Mouse (Mus musculus) left cerebral cortex, adult 8-10 months (tissue): ENCODE results near the gene Ccnl2. TPM values are rescaled to one million over a fixed set of nuclear protein-coding genes. Genes with fewer than 3 reads are reported as not detected.

Experiments
- DNase-seq, 2 experiments: peaks; one replicate each; pipeline ENCODE4 v3.0.0; 2022; ENCODE audit warnings: low spot score in 2 of 2
- total RNA-seq, 4 experiments: library from RNA; stranded (reverse); gene quantifications; 2 replicates each; pipeline ENCODE4 v1.2.4; 2022

Gene Ccnl2
- total RNA-seq, 4 experiments from 2014 or later: 54.7 to 60.9 (median 57.6) TPM

DNA sequence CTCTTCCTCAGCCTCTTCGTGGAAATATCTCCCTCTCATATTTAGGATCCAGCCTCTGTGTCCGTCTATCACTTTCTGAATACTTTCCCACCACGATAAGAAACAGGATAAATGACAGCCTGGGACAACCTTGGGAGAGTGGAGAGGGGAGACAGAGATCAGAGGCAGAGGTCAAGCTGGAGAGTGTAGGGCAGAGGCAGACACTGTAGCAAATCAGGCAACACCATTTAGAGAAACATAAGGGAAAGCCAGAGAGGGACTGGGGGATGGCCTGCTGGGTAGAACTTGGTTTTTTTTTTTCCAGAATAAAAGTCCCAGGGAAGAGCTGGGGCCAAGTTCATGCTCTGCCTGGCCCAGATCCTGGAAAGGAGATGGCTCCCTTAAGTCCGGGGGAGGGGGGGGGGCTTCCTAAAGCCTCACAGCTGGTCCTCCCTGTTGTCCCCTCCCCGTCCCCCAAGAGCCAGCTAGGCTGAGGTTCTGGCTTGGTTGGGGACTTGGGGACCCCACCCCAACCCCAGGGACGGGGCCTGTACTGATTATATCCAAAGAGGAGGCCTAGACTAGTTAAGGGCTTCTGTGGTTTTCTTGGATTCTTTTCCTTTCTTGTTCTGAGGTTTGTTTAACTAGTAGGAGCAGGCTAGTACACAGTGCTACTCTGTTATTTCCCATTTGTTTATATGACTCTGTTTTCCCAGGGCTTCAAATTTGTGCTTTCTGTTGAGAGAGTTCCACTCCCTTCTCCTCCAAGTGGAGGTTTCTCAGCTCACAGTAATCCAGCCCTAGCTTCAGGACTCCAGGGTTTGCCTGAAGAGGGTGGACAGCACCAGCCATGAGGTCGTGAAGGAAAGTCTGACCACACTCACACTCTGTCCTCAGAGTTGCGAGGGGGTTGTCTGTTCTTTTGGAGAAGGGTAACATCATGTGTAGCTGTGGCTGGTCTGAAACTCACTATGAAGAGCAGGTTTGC, 26.2 kb downstream of the Ccnl2 start:
- DNase-seq: no peak

DNA sequence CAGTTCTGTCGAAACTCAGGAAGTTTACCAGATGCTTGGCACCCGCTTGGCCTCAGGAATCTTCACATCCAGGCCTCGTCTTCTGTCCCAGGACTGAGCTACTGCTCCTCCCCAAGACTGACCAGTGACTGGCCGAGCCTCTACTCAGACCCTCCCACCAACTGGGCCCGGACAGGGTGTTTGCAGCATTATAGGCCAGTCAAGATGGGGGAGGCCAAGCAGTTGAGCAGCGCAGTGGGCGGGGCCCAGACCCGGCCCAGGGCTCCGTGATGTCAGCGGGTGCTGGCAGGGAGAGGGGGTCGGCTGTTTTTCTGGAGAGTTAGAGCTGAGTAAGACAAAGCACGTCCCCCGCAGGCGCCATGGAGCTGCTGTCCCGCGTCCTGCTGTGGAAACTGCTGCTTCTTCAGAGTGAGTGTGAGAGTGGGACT, 27.2 kb downstream of the Ccnl2 start, which contains the start of gene Mxra8:
Mxra8 (plus strand) TSS at position 198 of the 428 bp plus-strand sequence.
- DNase-seq: no peak

DNA sequence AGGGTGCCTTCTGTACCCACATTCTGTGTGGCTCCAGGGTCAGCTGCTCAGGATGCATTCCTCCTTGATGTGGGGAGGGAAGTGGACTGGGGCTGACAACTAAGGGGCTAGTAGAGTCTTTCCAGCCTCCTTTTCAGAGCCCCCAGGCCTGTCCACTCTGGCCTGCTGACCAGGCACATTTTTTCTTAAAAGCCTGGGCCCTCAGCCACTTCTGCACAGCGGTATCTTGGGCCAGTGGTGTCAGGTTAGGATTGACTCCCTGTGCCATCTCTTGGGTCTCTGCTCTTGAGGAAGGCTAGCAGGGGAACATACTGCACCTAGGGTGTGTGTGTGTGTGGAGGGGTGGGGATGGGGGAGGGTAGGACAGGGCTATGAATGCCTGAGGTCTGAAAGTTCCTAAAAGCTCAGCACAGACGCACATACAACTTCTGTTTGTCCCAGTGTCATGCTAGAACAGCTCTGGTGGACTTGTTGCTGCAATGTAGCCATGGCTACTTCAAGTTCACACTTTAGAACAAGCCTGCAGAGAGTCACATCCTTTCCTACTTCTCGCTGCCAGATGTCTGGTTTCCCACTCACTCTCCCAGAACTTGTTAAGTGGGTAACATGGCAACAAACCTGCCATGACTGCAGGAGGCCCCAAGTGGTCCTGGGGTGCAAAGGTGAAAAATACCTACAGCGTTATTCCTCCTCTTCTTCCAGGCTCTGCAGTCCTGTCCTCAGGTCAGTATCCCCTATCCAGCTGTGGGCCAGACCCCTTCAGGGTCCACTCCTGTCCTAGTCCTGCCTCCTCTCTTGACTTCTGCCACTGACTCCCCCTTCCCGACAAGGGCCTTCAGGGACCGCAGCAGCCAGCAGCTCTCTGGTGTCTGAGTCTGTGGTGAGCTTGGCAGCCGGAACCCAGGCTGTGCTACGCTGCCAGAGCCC, 28.1 kb downstream of the Ccnl2 start:
- no peak for DNase-seq

DNA sequence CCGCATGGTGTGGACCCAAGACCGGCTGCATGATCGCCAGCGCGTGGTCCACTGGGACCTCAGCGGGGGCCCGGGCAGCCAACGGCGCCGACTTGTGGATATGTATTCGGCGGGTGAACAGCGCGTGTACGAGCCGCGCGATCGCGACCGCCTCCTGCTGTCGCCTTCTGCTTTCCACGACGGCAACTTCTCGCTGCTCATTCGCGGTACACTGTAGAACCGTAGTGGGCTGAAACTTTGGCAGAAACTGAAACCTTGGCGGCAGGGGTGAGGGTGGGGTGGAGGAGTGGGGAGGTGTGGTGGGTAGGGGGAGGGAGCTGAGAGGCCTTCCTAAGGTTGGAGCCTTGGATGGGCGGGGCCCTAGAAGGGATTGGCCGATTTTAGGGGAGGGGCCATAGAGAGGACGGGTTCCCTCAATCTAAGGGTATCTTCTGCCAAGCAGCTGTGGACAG, 28.7 kb downstream of the Ccnl2 start:
- no peak for DNase-seq

DNA sequence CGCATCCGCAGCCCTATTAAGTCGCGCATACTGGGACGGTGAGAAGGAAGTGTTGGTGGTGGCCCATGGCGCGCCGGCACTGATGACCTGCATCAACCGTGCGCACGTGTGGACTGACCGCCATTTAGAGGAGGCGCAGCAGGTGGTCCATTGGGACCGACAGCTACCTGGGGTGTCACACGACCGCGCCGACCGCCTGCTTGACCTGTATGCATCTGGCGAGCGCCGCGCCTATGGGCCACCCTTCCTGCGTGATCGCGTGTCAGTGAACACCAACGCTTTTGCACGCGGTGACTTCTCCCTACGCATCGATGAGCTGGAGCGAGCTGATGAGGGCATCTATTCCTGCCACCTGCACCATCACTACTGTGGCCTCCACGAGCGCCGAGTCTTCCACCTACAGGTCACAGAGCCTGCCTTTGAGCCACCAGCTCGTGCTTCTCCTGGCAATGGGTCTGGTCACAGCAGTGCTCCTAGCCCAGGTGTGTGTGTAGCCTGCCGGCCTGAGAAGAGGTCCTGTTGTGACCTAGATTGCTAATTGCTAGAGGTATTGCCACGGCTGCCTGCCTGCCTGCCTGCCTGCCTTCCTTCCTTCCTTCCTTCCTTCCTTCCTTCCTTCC, 29.5 kb downstream of the Ccnl2 start:
- DNase-seq: no peak

DNA sequence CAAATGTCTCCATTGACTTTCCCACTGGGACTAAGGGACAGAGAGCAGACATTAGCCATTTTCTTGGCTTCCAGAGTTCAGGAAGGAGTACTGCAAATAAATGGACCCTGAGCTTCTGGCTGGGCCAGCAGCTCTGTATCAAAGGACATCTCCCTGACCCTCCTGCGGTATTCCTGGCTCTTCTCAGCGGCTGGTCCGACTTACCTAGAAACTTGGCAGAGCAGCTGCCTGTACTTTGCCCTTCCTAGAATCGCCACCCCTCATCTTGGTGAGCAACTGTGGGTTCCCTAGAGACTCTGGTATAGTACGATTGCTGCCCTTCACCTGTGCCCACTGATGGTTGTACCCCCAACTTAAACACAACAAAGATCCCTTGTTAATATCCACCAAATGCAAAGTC, 30.9 kb downstream of the Ccnl2 start:
- DNase-seq: no peak

DNA sequence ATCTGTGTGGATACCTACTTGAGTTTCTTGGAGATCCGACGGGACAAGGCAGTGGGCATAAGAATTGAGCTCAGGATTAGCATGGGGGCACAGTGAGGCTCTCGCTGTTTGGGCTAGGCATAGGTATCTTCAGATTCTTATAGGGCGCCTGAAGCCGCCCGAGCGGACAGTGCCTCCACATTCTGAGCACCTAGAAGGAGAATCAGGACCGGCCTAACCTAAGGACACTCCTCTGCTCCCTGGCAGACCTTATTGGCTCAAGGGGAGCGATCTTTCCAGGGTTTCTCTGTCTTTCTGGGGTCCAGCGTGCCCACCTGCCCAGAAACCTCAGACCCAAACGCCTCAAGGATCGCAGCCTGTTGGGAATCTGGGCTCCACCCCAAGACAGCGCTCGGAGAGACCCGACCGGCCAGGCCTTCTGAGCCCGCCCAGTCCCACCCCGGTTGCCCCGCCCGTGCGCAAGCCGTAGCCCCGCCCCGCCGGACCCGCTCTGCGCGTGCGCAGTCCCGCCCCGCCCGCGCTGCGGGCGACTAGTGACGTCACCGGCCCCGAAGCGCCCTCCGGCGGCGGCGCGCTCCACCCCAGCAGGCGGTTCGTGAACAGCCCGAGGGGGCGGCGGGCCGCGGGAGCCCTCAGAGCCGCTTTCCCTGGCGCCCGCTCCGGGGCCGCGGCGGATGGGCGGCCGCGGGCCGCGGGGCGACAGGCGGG, 34.7 kb downstream of the Ccnl2 start, which contains the start of gene Dvl1:
Dvl1 (plus strand) TSS at position 532 of the 708 bp plus-strand sequence.
- DNase-seq: peak; percentile 82 to 88

DNA sequence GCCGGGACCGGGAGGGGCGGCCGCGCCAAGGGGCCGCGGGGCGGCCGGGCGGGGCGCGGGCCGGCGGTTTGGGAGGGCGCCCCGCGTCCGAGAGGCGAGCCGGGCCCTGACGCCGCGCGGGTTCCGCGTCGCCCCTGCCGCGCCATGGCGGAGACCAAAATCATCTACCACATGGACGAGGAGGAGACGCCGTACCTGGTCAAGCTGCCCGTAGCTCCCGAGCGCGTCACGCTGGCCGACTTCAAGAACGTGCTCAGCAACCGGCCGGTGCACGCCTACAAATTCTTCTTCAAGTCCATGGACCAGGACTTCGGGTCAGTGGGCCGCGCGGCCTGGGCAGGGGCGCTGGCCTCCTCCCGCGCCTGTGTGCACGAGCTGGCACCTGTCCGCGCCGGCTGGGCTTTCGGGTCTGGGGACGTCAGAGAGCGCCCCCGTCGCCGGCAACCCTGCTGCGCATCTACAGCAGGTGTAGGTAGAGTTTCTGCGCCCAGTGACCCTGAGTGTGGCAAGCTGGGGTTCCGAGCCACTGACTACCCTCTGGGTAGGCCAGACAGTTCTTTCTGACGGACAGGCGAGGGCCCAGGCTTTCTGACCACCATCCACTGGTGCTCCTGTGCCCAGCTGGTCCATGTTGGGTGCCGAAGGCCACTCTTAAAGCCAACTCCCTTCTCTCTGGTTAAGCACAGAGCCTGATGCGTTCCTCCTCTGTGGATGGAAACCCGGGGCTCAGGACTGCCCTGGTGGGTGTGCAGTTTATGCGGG, 35.5 kb downstream of the Ccnl2 start:
- no peak for DNase-seq

DNA sequence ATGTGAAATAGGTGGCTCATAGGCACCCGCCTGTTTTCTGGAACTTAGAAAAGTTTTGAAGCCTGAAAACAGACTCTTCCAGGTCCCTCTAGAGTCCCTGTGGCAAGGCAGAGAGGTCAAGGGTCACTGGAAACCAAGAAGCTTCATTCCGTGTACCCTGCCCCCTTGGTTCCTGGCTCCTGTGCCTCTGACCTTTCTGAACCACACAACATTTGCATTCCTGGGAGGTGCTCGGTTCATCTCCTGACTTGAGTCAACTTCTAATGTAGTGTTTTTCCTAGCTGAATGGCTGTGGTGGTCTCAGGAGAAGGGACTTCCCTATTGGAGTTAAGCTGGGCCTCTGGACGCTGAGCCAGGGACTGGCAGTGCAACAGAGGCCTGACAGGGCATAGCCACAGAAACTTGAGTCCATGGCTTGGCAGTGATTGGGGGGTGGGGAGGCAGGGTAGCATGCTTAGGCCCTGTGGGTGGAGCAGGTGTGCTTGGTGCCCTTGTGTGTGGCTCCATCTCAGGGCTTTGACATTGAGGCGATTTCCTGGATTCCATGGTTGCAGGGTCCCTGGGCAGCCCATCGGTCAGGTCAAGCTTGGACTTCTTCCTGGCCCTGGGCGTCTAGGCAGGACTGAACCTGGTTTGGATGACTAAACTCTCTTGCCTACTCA, 36.3 kb downstream of the Ccnl2 start:
- no peak for DNase-seq

DNA sequence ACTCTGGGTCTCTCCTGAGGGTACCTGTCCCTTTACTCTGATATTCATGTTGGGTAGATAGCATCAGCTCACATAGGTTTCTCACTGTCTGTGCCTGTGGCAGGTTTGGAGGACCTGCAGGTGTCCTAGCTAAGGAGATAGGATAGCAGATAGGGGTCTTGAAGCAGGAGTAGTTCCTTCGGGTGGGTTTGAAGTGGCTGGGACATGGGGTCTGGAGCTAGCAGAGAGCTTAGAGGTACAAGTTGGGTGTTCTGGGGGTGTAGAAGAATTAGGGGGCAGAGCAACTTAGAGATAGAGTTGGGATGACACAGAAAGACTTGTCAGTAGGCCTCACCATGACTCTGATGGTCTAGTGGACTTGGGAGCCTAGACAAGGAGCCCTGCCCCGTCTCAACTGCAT, 37.1 kb downstream of the Ccnl2 start:
- DNase-seq: no peak

DNA sequence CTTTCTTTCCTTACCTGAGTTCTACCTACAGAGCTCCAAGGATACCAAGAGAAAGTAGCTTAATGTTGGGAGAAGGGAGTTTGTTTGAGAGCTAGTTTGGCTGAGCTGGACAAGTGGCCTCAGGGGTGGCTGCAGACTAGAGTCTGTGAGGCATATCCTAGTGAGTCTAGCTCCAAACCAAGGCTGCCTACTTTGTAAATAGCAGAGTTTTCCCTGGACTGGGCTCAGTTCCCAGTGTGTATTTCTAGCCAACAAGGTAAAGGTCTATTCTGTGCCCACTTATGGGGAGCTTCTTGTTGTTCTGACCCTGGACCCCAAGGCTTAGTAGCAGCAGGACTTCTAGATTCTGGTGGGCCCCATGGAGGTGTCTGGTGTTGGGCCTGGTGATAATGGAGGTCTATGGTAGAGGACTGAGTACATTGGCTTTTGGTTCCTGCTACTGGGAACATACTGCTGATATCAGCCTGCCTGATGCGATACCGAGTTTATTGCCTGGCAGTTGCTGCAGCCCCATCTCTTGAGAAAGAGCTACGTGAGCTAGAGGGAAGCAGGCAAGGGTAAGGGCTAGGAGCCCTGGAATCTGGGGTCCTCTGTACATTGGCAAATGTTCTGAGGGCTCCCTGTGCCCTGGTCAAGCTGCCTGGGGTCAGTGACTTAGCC, 37.6 kb downstream of the Ccnl2 start:
- no peak for DNase-seq

DNA sequence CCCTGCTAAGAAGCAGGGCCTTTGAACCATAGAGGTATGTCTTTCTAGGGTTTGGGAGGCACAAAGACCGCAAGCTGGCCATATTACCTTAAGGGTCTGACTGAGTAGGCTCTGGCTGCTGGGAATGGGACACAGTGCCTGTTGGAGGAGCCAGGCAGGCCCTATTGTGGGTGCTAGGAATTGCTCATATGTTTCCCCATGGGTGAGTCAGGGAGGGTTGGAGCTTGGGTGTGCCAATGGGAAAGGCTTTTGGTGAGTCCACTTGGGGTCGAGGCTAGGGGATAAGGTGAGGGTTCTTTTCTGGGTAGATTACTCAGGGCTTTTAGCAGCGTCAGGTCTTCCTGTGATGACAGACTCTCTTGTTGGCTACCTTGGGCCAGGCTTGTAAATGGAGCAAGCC, 39.1 kb downstream of the Ccnl2 start:
- no peak for DNase-seq

DNA sequence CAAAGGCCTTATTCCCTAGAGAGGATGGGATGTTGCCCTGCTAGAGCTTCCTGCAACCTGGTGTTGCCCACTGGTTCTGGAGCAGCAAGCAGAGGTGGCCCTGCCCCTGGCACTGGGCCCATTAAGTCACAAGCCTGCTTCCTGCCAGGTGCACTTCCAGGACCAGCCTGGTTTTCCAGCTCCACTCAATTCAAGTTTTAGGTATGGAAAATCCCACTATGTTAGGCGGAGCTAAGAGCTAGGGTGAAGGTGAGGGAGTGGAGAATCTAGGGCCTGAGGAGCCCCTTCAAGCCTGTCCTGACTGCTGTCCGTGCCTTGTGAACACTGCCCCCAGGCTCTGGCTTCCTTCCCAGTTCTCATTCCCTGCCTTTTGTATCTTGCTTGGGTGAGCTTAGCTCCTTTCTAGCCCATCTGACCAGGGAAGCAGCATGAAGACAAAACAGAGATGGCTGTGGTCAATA, 39.7 kb downstream of the Ccnl2 start:
- no peak for DNase-seq

DNA sequence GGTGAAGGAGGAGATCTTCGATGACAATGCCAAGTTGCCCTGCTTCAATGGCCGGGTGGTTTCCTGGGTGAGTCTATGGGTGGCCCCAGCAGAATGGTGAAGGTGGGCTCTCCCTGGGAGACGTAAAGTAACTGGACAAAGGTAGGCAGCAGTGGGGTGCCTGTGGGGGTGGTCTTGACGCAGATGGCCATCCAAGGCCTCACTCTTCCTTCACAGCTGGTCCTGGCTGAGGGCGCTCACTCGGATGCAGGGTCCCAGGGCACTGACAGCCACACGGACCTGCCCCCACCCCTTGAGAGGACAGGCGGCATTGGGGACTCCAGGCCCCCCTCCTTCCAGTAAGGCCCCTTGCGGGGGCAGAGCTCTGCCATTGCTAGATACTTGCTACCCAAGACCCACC, 41.1 kb downstream of the Ccnl2 start:
- no peak for DNase-seq

DNA sequence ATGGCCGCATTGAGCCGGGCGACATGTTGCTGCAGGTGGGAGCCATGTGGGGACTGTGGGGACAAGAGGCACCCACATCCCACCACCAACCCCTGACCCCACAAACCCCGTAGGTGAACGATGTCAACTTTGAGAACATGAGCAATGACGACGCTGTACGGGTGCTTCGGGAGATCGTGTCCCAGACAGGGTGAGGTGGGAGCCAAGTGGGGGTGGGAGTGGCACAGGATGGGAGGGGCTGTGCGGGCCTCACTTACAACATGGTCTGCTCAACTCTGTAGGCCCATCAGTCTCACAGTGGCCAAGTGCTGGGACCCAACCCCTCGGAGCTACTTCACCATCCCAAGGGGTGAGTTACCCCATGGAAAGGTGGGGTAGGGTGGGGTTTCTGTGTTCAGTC, 42.7 kb downstream of the Ccnl2 start:
- no peak for DNase-seq

DNA sequence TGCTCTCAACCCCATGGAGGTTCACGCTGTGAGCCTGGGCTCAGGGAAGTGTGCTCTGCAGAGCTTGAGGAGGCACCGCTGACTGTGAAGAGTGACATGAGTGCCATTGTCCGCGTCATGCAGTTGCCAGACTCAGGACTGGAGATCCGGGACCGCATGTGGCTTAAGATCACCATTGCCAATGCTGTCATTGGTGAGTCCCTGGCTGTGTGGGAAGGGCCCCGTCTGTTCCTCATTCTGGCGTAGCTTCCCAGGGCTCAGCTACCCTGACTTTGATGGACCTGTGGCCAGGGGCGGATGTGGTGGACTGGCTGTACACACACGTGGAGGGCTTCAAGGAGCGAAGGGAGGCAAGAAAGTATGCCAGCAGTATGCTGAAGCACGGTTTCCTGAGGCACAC, 43.8 kb downstream of the Ccnl2 start:
- DNase-seq: no peak

DNA sequence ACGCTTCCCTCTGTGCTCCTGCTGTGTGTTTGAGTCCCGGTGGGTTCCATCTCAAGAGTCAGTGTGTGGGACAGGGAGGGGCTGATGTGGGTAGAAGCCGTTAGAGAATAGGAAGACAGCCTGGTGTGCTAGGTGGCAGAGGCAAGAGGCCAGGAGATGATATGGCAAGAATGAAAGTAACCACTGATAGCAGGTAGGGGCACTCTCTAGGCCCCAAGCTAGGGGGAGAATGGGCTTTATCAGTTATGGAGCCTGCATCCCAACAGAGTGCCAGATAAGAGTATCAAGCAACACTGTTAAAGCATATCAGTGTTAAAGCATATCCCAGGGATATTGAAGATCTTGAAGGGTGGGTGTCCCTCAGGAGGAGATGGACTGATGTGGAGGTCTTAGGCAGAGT, 44.6 kb downstream of the Ccnl2 start:
- DNase-seq: no peak

DNA sequence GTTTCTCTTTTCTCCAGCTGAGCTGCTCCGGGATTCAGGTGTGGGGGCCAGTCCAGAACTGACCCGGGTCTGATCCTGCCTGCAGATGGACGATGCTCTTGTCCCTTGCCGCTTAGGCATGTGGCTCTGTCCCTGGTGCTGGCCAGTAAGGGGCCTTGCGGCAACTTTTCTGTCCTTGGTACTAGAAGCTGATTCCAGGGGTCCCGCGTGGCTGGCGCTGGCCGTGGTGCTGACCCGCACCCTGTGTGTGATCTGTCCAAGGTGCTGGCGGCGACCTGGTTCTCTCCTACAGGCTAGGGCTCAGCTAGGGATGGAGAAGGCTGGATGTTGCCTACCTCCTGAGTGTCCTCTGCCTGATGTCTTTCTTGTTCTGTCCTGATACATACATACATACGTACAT, 47.0 kb downstream of the Ccnl2 start:
- DNase-seq: no peak

DNA sequence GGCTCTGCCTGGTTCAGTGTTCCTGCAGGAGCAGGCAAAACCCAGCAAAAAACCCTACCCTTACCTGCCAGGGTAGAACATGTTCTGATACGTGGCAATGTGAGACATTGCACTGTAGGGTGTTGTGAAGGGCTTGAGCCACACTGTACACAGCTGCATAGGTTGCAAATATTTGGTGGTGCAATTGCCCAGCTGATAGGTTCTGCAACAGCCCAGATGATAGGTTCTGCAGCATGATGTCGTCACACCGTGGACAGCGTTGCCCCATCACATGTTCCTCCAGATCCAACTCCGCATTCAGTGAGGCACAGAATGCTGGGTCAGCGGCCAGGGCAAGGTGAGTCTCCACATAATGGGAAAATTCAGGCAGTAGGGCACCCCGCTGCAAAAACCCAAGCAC, 49.5 kb downstream of the Ccnl2 start:
- no peak for DNase-seq
